Mouse (Mus musculus) spleen, adult 12 weeks (tissue): ENCODE measurements around the gene Zfp579.
"Not testable (repeated sequence)": the region's sequence is repeated elsewhere in the genome, so short reads cannot be mapped to it uniquely, and the experiment has no call there.

Source experiments
- DNase-seq: peaks from one replicate; pipeline ENCODE4 v3.0.0; 2022; ENCODE audit warnings: low spot score

Gene Zfp579

DNA sequence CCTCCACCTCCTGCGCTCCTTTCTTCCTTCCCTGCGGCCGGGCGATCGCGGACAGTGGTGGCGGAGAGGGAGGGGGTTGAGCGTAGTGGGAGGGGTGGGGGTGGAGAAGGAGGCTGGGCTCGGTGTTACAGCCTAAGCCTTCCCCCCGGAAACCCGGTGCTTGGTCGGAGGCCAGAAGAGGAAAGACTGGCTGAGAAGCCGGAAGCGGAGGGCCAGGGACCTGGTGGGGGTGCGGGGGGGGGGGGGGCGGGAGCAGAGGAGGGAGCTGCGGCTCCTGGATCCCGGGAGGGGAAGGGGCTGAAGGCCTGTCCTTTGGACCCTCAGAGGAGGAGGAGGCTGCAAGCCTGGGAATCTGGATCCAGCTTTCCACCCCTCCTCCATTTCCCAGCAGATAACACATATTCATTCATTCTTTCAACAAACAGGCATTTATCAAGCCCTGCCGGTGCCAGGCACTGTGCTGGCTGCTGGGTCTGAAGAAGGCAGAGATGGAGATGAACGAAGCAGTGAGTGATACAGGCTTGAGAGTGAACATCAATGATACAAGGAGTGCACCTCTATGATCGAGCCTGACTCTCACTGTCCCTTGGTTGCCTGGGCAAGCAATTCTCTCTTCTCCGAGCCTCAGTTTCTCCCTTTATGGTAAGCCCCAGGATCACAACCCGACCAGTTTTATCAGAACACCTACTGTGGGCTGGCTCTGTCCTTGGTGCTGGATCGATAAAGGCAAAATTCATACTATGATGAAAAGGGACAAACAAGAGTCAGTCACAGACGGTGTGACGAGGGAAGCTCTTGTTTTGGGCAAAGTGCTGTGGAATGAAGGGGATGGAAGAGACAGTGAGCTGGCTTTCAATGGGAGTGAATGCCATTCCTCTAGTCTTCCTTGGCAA lies at the start of gene Zfp579:
Gene Zfp579 (minus strand): TSS at position 156 of the 893 bp plus-strand sequence.
- DNase-seq = no peak

DNA sequence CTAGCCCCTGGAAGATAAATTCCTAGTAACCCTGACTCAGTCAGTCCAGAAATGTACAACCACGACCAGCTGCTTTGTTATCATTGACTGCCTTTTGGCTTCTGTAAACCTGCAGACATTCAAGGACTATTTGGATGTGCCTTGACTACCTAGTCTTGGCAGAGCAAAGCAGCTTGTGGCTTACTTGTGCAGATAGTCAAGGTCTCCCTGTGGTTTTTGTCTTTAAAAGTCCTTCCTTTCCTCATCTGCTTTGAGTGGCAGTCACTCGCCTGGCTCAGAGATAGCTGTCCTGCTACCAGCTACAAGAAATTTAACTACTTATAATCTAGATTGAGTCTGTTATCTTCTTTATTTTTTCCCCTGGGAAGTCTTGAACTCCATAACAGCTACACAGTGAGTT lies 49.0 kb upstream of the Zfp579 start:
- DNase-seq = no peak

GRCm38 (mm10) chr7:5038940-5039339 lies 43.0 kb upstream of the Zfp579 start:
- no peak for DNase-seq

- DNase-seq = peak; percentile 94
Observed at GRCm38 (mm10) chr7:5038109-5038732, 42.3 kb upstream of the Zfp579 start, which contains the start of gene Zfp784. Gene Zfp784, minus strand, starts transcription at chr7:5038446.

DNA sequence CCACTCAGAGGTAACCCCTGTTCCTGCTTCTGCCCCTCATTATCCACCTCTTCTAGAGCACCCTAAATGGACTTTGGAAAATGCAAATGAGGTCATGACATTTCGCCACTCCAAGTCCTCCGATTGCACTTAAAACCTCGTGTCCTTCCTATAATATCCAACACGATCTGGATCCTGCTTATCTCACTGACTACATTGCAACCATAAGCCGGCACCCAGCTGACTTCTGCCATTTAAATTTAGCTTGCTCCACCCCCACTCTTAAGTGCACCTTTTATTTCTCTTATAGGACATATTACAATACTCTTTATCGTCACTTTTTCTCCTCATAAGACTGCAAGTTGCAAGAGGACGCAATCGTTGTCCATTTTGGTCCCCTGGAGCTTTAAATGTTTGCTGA lies 41.5 kb upstream of the Zfp579 start:
- no peak for DNase-seq

DNA sequence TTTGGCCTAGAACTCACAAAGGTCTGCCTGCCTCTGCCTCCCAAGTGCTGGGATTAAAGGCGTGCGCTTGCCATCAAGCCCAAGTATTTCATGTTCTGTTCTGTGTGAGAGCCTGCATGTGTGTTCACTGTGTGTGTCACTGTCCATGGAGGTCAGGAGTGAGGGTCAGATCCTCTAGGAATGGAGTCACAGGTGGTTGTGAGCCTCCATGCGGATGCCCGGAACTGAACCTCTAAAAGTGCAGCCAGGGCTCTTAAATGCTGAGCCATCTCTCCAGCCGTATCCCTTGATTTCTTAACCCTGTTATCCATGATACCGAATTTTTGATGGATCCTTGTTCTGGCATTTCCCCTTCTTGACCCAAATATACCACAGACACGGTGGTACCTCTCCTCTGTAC lies 41.1 kb upstream of the Zfp579 start:
- DNase-seq = no peak

DNA sequence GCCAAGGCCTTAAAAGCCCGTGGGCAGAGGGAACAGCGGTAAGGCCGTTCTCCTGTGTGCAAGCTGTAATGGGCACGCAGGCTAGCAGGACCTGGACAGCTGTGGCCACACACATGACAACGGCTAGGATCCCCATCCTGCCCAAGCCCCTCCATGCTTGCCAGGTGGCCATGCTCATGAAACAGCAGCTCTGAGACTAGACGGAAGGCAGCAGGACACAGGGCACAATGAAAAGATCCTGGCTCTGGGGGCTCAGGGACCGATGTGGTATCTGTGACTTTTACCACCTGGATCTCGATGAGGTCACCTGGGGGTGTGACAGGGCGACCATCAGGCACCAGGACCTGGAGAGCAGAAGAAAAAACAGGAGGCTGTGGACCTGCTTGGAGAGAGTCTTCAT lies 40.2 kb upstream of the Zfp579 start:
- DNase-seq = no peak

DNA sequence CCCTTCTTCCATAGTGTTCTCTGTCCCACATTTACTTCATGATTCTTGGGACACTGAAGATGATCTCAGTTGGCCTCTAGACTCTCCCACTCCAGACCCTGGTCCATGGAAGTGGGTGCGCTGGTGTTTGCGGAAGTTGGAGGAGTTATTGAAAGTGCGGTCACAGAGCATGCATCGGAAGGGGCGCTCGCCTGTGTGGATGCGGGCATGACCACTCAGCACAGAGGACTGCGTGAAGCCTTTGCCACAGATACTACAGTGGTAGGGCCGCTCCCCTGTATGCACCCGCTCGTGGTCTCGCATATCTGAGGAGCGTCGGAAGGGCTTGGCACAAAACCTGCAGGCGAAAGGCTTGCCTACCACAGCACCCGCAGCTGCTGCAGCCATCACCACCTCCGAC lies 39.7 kb upstream of the Zfp579 start:
- no peak for DNase-seq

GRCm38 (mm10) chr7:5033818-5034217 lies 37.9 kb upstream of the Zfp579 start, which contains the start of gene 4632433K11Rik:
Gene 4632433K11Rik, plus strand, starts transcription at chr7:5034118.
- DNase-seq = no peak

DNA sequence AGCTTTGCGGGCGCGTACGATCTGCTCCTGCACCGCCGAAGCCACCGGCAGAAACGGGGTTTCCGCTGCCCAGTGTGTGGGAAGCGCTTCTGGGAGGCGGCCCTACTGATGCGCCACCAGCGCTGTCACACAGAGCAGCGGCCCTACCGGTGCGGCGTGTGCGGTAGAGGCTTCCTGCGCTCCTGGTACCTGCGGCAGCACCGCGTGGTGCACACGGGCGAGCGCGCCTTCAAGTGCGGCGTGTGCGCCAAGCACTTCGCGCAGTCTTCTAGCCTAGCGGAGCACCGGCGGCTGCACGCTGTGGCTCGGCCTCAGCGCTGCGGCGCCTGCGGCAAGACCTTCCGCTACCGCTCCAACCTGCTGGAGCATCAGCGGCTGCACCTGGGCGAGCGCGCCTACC lies 35.5 kb upstream of the Zfp579 start:
- no peak for DNase-seq

DNA sequence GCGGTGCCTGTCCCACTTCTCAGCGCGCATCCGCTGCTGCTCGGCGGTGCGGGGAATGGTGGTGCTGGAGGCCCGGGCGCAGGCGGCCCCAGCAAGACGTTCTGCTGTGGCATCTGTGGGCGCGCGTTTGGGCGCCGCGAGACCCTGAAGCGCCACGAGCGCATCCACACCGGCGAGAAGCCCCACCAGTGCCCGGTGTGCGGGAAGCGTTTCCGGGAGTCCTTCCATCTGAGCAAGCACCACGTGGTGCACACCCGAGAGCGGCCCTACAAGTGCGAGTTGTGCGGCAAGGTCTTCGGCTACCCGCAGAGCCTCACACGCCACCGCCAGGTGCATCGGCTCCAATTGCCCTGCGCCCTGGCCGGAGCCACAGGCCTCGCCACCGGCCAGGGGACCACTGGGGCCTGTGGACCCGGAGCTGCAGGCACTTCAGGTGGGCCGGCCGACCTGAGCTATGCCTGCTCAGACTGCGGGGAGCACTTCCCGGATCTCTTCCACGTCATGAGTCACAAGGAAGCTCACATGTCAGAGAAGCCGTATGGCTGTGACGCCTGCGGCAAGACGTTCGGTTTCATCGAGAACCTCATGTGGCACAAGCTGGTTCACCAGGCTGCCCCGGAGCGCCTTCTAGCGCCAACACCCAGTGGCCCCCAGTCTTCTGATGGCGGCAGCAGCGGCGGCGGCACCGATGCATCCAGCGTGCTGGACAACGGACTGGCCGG lies 34.8 kb upstream of the Zfp579 start:
- DNase-seq = no peak

DNA sequence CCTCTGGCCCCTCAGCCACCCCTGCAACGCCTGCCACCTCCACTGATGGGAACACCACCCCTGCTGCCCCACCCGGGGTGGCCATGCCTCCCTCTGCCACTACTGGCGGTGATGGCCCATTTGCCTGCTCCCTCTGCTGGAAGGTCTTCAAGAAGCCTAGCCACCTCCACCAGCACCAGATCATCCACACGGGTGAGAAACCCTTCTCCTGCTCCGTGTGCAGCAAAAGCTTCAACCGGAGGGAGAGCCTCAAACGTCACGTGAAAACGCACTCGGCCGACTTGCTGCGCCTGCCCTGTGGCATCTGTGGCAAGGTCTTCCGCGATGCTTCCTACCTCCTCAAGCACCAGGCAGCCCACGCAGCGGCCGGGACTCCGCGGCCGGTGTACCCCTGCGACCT lies 34.0 kb upstream of the Zfp579 start:
- no peak for DNase-seq

GRCm38 (mm10) chr7:5029543-5029942 lies 33.6 kb upstream of the Zfp579 start:
- no peak for DNase-seq

DNA sequence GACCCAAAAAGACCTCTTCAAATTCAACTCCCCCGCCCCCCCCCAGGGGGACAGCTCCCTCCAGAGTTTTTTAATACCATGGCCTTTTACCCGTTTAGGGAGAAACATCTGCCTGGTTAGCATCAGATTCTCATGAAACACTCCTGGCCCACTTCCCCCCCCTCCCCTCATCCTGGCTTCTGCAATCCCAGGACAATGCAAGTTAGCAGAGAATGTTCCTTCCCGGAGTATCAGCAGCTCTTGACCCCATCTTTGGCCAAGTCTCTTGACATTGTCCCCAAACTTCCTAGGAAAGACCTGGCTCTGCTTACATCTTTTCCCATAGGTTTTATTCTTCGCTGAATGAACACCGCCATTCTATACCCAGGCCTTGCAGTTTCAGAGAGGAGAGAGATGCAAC lies 25.2 kb upstream of the Zfp579 start:
- no peak for DNase-seq

GRCm38 (mm10) chr7:5020685-5021084 lies 24.7 kb upstream of the Zfp579 start:
- DNase-seq = peak; percentile 8

- peak; percentile 95 for DNase-seq
Observed at GRCm38 (mm10) chr7:5020000-5020681, 24.2 kb upstream of the Zfp579 start, which contains the start of the genes Zfp865 and Ccdc106. Gene Zfp865, plus strand, starts transcription at chr7:5020376. Gene Ccdc106, plus strand, starts transcription at chr7:5020553.

GRCm38 (mm10) chr7:5019576-5019975 lies 23.6 kb upstream of the Zfp579 start:
- not testable (repeated sequence) for DNase-seq

GRCm38 (mm10) chr7:5017931-5018330 lies 22.0 kb upstream of the Zfp579 start:
- DNase-seq = no peak

GRCm38 (mm10) chr7:5017352-5017751 lies 21.4 kb upstream of the Zfp579 start:
- no peak for DNase-seq

GRCm38 (mm10) chr7:5016920-5017319 lies 21.0 kb upstream of the Zfp579 start:
- DNase-seq = no peak

DNA sequence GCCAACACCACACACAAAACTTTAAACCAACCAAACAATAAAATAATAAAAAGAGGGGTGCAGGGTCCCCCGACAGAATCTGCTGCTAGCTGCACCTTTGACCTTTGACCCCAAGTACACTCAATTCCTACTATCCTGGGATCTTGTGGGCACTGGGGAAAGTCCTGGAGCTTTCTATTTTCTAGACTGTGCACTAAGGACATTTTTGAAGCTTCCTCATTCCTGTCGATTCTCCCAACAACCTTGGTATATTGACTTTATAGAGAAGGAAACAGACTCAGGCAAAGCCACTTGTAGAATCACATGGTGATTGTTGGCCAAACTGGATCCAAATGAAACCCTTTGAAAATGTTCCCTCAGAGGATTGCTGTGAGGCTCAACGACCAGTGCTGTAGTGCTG lies 20.1 kb upstream of the Zfp579 start:
- no peak for DNase-seq
